Mouse (Mus musculus) neural tube, embryonic 14.5 days (tissue): ENCODE results near the gene F2rl1. TPM values are rescaled to one million over a fixed set of nuclear protein-coding genes. Genes with fewer than 3 reads are reported as not detected.

ENCODE experiments used
- ATAC-seq: fragments of 200-750 bp; cut with Nextera tagmentation; 2 replicates; pipeline ENCODE4 v1.8.0; 2017; ENCODE audit warnings: low read depth, mild to moderate bottlenecking, moderate TSS enrichment, moderate library complexity
- H3K27ac ChIP-seq: fragments of 300-500 bp; sonication (generic); 2 replicates; pipeline ENCODE4 v1.5.1; 2014; ENCODE audit warnings: low read depth, mild to moderate bottlenecking, control low read depth, low read length, moderate library complexity, mixed read lengths
- H3K27me3 ChIP-seq: fragments of 300-500 bp; sonication (generic); 2 replicates; pipeline ENCODE4 v1.6.1; 2014; ENCODE audit warnings: low read length; ENCODE audit not compliant: control insufficient read depth, insufficient read depth
- H3K36me3 ChIP-seq: fragments of 300-500 bp; sonication (generic); 2 replicates; pipeline ENCODE4 v1.6.1; 2014; ENCODE audit warnings: low read length, mixed read lengths; ENCODE audit not compliant: control insufficient read depth, insufficient read depth
- H3K4me1 ChIP-seq: fragments of 300-500 bp; sonication (generic); 2 replicates; pipeline ENCODE4 v1.6.1; 2014; ENCODE audit warnings: low read length; ENCODE audit not compliant: control insufficient read depth, insufficient read depth
- H3K4me2 ChIP-seq: fragments of 300-500 bp; sonication (generic); 2 replicates; pipeline ENCODE4 v1.6.1; 2014; ENCODE audit warnings: mild to moderate bottlenecking, low read depth, low read length, control low read depth
- H3K4me3 ChIP-seq: fragments of 300-500 bp; sonication (generic); 2 replicates; pipeline ENCODE4 v1.5.1; 2014; ENCODE audit warnings: low read depth, low read length, control low read depth, mixed read lengths
- H3K9ac ChIP-seq: fragments of 300-500 bp; sonication (generic); replicated peaks from 2 replicates; pipeline ENCODE4 v1.6.1; 2014; ENCODE audit warnings: low read depth, mild to moderate bottlenecking, control low read depth, low read length, mixed read lengths
- H3K9me3 ChIP-seq: fragments of 300-500 bp; sonication (generic); 2 replicates; pipeline ENCODE4 v1.6.1; 2016; ENCODE audit warnings: low read length; ENCODE audit not compliant: control insufficient read depth
- WGBS: fragments of 180-500 bp; shearing (Covaris S2); extraction: QIAGEN DNeasy Blood & Tissue Kit; methylation state at CpG from one replicate; pipeline ENCODE4 v1.1.7; 2014; 5-methylcytosine and 5-hydroxymethylcytosine counted together
- polyA plus RNA-seq: library from polyadenylated mRNA; unstranded; fragments of >200 nt; fragmentation: Nextera tagmentation; extraction: Ambion mirVana; gene quantifications from 2 replicates; pipeline ENCODE4 v1.2.1, GENCODE M21; 2014

Gene F2rl1
- not detected in 2 replicates for polyA plus RNA-seq

GRCm38 (mm10) chr13:95524674-95525491, at the start of gene F2rl1:
TSS of gene F2rl1 (minus strand) at chr13:95525227.
- Histone ChIP-seq H3K9me3 (no peaks in the 10 kb centered on the region), H3K27ac (no peak within 1 kb of the TSS), H3K27me3 (peaks cover 21% of the 10 kb centered on the region), H3K9ac (no peak within 1 kb of the TSS), H3K4me1 (peaks cover 12% of the 10 kb centered on the region), H3K4me3 (peak within 1 kb of the TSS; percentile 20), H3K36me3 (no peaks in the 10 kb centered on the region), H3K4me2 (peak within 1 kb of the TSS; percentile 44)
- ATAC-seq: peak; percentile 66; the same call in 1 of the 2 replicates
- under 1% methylated on average over 54 of the region's 54 CpGs for WGBS

- Histone ChIP-seq H3K9me3 (no peaks in the 10 kb centered on the region), H3K4me2 (no peak overlapping the region), H3K27ac (no peak overlapping the region), H3K27me3 (no peaks in the 10 kb centered on the region), H3K4me1 (no peaks in the 10 kb centered on the region), H3K36me3 (no peaks in the 10 kb centered on the region), H3K4me3 (no peak overlapping the region), H3K9ac (no peak overlapping the region)
- no peak for ATAC-seq
- 98% methylated on average over 4 of the region's 4 CpGs for WGBS
These were observed 45.9 kb upstream of the F2rl1 start for GRCm38 (mm10) chr13:95570877-95571276.

- no peaks in the 10 kb centered on the region for H3K36me3 ChIP-seq
- no peaks in the 10 kb centered on the region for H3K4me1 ChIP-seq
- H3K27ac ChIP-seq: no peak overlapping the region
- H3K4me2 ChIP-seq: no peak overlapping the region
- H3K9ac ChIP-seq: no peak overlapping the region
- ATAC-seq: no peak
- no peak overlapping the region for H3K4me3 ChIP-seq
- no peaks in the 10 kb centered on the region for H3K27me3 ChIP-seq
- H3K9me3 ChIP-seq: no peaks in the 10 kb centered on the region
These were observed 44.3 kb upstream of the F2rl1 start for GRCm38 (mm10) chr13:95569326-95569725.

- no peak for ATAC-seq
- no peak overlapping the region for H3K4me2 ChIP-seq
- no peaks in the 10 kb centered on the region for H3K36me3 ChIP-seq
- no peak overlapping the region for H3K9ac ChIP-seq
- no peaks in the 10 kb centered on the region for H3K27me3 ChIP-seq
- H3K4me3 ChIP-seq: no peak overlapping the region
- no peaks in the 10 kb centered on the region for H3K9me3 ChIP-seq
- no peaks in the 10 kb centered on the region for H3K4me1 ChIP-seq
- H3K27ac ChIP-seq: no peak overlapping the region
- 94% methylated on average over 3 of the region's 3 CpGs for WGBS
These were observed 43.3 kb upstream of the F2rl1 start for GRCm38 (mm10) chr13:95568336-95568735.

- Histone ChIP-seq H3K27me3 (no peaks in the 10 kb centered on the region), H3K27ac (no peak overlapping the region), H3K4me3 (no peak overlapping the region), H3K9ac (no peak overlapping the region), H3K9me3 (no peaks in the 10 kb centered on the region), H3K36me3 (no peaks in the 10 kb centered on the region), H3K4me2 (no peak overlapping the region), H3K4me1 (no peaks in the 10 kb centered on the region)
- 92% methylated on average over 15 of the region's 15 CpGs for WGBS
- no peak for ATAC-seq
These were observed 42.0 kb upstream of the F2rl1 start for GRCm38 (mm10) chr13:95566841-95567551.

- no peaks in the 10 kb centered on the region for H3K36me3 ChIP-seq
- H3K27ac ChIP-seq: no peak overlapping the region
- H3K9ac ChIP-seq: no peak overlapping the region
- H3K4me2 ChIP-seq: no peak overlapping the region
- ATAC-seq: peak; percentile 81
- no peaks in the 10 kb centered on the region for H3K4me1 ChIP-seq
- WGBS: 0% methylated on average over 3 of the region's 3 CpGs
- H3K9me3 ChIP-seq: no peaks in the 10 kb centered on the region
- no peak overlapping the region for H3K4me3 ChIP-seq
- H3K27me3 ChIP-seq: no peaks in the 10 kb centered on the region
These were observed 38.7 kb upstream of the F2rl1 start for GRCm38 (mm10) chr13:95563693-95564092.

- H3K36me3 ChIP-seq: no peaks in the 10 kb centered on the region
- ATAC-seq: no peak
- H3K27me3 ChIP-seq: no peaks in the 10 kb centered on the region
- no peak overlapping the region for H3K27ac ChIP-seq
- WGBS: 64% methylated on average over 10 of the region's 10 CpGs
- no peak overlapping the region for H3K4me3 ChIP-seq
- no peak overlapping the region for H3K4me2 ChIP-seq
- no peaks in the 10 kb centered on the region for H3K4me1 ChIP-seq
- no peaks in the 10 kb centered on the region for H3K9me3 ChIP-seq
- no peak overlapping the region for H3K9ac ChIP-seq
These were observed 38.1 kb upstream of the F2rl1 start for GRCm38 (mm10) chr13:95563066-95563610.

- Histone ChIP-seq H3K27me3 (no peaks in the 10 kb centered on the region), H3K4me3 (no peak overlapping the region), H3K4me1 (no peaks in the 10 kb centered on the region), H3K4me2 (no peak overlapping the region), H3K27ac (no peak overlapping the region), H3K9me3 (no peaks in the 10 kb centered on the region), H3K36me3 (no peaks in the 10 kb centered on the region), H3K9ac (no peak overlapping the region)
- WGBS: 90% methylated on average over 7 of the region's 7 CpGs
- no peak for ATAC-seq
These were observed 32.3 kb upstream of the F2rl1 start for GRCm38 (mm10) chr13:95557326-95557725.
